Mouse (Mus musculus) small intestine, adult 2 months (tissue): ENCODE measurements around the gene Laptm4a.

Experiments
- CTCF ChIP-seq: fragments of 200-500 bp; IDR thresholded peaks from 2 replicates; pipeline ENCODE4 v1.5.1; 2012; ENCODE audit warnings: low read depth, mild to moderate bottlenecking, control low read depth, inconsistent platforms, low read length, moderate library complexity, mixed read lengths; ENCODE audit not compliant: insufficient replicate concordance, insufficient read length; ENCODE audit errors: extremely low read depth
- POLR2A ChIP-seq: fragments of 200-500 bp; IDR thresholded peaks from 2 replicates; pipeline ENCODE4 v1.6.1; 2012; ENCODE audit warnings: low read depth, mild to moderate bottlenecking, control low read depth, inconsistent platforms, low read length, moderate library complexity

DNA sequence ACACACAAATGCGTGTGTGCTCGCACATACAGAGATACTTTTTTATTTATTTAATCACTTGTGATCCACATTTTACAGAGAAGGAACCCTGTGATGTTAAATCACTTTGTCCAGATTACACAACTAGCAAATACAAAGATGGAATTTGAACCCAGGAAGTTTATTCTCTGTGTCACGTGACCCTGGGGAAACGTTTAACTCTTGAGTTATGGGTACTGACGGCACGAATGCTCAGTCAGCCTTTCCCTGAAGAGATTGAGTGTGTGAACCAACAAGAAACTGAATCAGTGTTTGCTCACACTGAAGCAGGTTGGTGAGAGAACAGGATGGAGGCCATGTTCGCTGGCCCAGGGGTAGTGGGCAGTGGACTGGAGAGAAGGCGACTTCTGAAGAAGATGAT is 39.1 kb upstream of the Laptm4a start:
- TF ChIP-seq CTCF, result no peak
- TF ChIP-seq POLR2A, result no peak
